Mouse (Mus musculus) adrenal gland, adult (tissue): Measurements from ENCODE around the gene Manba.

Source experiments
- DNase-seq, 2 experiments: peaks; one replicate each; pipeline ENCODE4 v3.0.0; 2022 to 2023; ENCODE audit warnings: low spot score in 1 of 2; ENCODE audit not compliant: inconsistent age in 2 of 2

Manba gene

GRCm38 (mm10) chr3:135614376-135614775 is 129.0 kb downstream of the Manba start:
- no peak for DNase-seq

- DNase-seq: no peak
These were observed 131.3 kb downstream of the Manba start for GRCm38 (mm10) chr3:135616730-135617129.
